Mouse (Mus musculus) forebrain, embryonic 10.5 days (tissue): ENCODE results near the gene Syngr2. TPM values are rescaled to one million over a fixed set of nuclear protein-coding genes. Genes with fewer than 3 reads are reported as not detected.

ENCODE experiments used
- DNase-seq: peaks from one replicate; pipeline ENCODE4 v3.0.0-alpha.2; 2017; ENCODE audit warnings: low spot score; ENCODE audit errors: extremely low spot score
- H3K27ac ChIP-seq: fragments of 300-500 bp; sonication (generic); 2 replicates; pipeline ENCODE4 v1.5.1; 2016; ENCODE audit warnings: mild to moderate bottlenecking
- H3K27me3 ChIP-seq: fragments of 300-500 bp; sonication (generic); 2 replicates; pipeline ENCODE4 v1.6.1; 2016; ENCODE audit warnings: mild to moderate bottlenecking; ENCODE audit not compliant: poor library complexity, severe bottlenecking
- H3K36me3 ChIP-seq: fragments of 300-500 bp; sonication (generic); replicated peaks from 2 replicates; pipeline ENCODE4 v1.6.1; 2016; ENCODE audit warnings: mild to moderate bottlenecking, moderate library complexity
- H3K4me1 ChIP-seq: fragments of 300-500 bp; sonication (generic); 2 replicates; pipeline ENCODE4 v1.6.1; 2016
- H3K4me3 ChIP-seq: fragments of 300-500 bp; sonication (generic); 2 replicates; pipeline ENCODE4 v1.5.1; 2016; ENCODE audit warnings: mild to moderate bottlenecking, moderate library complexity
- H3K9me3 ChIP-seq: fragments of 300-500 bp; sonication (generic); 2 replicates; pipeline ENCODE4 v1.6.1; 2016; ENCODE audit warnings: mild to moderate bottlenecking, moderate library complexity
- WGBS: fragments of 180-500 bp; shearing (Covaris S2); methylation state at CpG from one replicate; pipeline ENCODE4 v1.1.7; 2016; 5-methylcytosine and 5-hydroxymethylcytosine counted together
- polyA plus RNA-seq: library from polyadenylated mRNA; unstranded; fragments of >200 nt; fragmentation: Nextera tagmentation; extraction: Ambion mirVana; gene quantifications from 2 replicates; pipeline ENCODE4 v1.2.1, GENCODE M21; 2016

Syngr2 gene
- polyA plus RNA-seq, 1 experiment from 2014 or later: 38.0 TPM

GRCm38 (mm10) chr11:117775540-117775939 lies 33.9 kb upstream of the Syngr2 start:
- peaks cover 20% of the 10 kb centered on the region; the same call in 1 of the 2 replicates for H3K36me3 ChIP-seq
- 95% methylated on average over 11 of the region's 13 CpGs for WGBS
- peaks cover 27% of the 10 kb centered on the region for H3K27me3 ChIP-seq
- no peak for DNase-seq
- H3K4me3 ChIP-seq: no peak overlapping the region
- no peak overlapping the region for H3K27ac ChIP-seq
- H3K9me3 ChIP-seq: no peaks in the 10 kb centered on the region
- peaks cover 32% of the 10 kb centered on the region for H3K4me1 ChIP-seq

GRCm38 (mm10) chr11:117776085-117776792 lies 33.2 kb upstream of the Syngr2 start:
- Histone ChIP-seq H3K27ac (no peak overlapping the region), H3K4me3 (no peak overlapping the region), H3K27me3 (peaks cover 34% of the 10 kb centered on the region), H3K4me1 (peaks cover 39% of the 10 kb centered on the region), H3K36me3 (peaks cover 20% of the 10 kb centered on the region; the same call in 1 of the 2 replicates), H3K9me3 (no peaks in the 10 kb centered on the region)
- no peak for DNase-seq
- WGBS: 92% methylated on average over 14 of the region's 14 CpGs

- H3K4me1 ChIP-seq: peaks cover 48% of the 10 kb centered on the region
- no peak for DNase-seq
- no peak overlapping the region for H3K4me3 ChIP-seq
- no peaks in the 10 kb centered on the region for H3K9me3 ChIP-seq
- WGBS: 88% methylated on average over 5 of the region's 5 CpGs
- H3K27ac ChIP-seq: no peak overlapping the region
- peaks cover 15% of the 10 kb centered on the region; the same call in 1 of the 2 replicates for H3K36me3 ChIP-seq
- peaks cover 43% of the 10 kb centered on the region for H3K27me3 ChIP-seq
Measured at GRCm38 (mm10) chr11:117777111-117777510, 32.4 kb upstream of the Syngr2 start.

GRCm38 (mm10) chr11:117778031-117778430 lies 31.4 kb upstream of the Syngr2 start:
- Histone ChIP-seq H3K9me3 (no peaks in the 10 kb centered on the region), H3K27ac (no peak overlapping the region), H3K36me3 (peaks cover 13% of the 10 kb centered on the region; the same call in 1 of the 2 replicates), H3K4me1 (peaks cover 57% of the 10 kb centered on the region), H3K27me3 (peaks cover 52% of the 10 kb centered on the region), H3K4me3 (no peak overlapping the region)
- WGBS: 95% methylated on average over 11 of the region's 11 CpGs
- no peak for DNase-seq

- H3K4me1 ChIP-seq: peaks cover 65% of the 10 kb centered on the region
- peaks cover 9% of the 10 kb centered on the region; the same call in 1 of the 2 replicates for H3K36me3 ChIP-seq
- no peak for DNase-seq
- peaks cover 61% of the 10 kb centered on the region for H3K27me3 ChIP-seq
- H3K4me3 ChIP-seq: peak overlapping the region; percentile 55
- no peaks in the 10 kb centered on the region for H3K9me3 ChIP-seq
- WGBS: 67% methylated on average over 12 of the region's 12 CpGs
- H3K27ac ChIP-seq: peak overlapping the region; percentile 84
Measured at GRCm38 (mm10) chr11:117778851-117779433, 30.5 kb upstream of the Syngr2 start.

GRCm38 (mm10) chr11:117779434-117780198 lies 29.9 kb upstream of the Syngr2 start:
- Histone ChIP-seq H3K27ac (peak overlapping the region; percentile 84), H3K27me3 (peaks cover 68% of the 10 kb centered on the region), H3K36me3 (0 out of 2 replicates have a peak, but pooled peaks cover 7% of the 10 kb centered on the region), H3K4me3 (peak overlapping the region; percentile 55), H3K9me3 (no peaks in the 10 kb centered on the region), H3K4me1 (peaks cover 65% of the 10 kb centered on the region)
- peak; percentile 61 for DNase-seq
- whole genome bisulfite sequencing: 4% methylated on average over 38 of the region's 38 CpGs

- peak overlapping the region; percentile 84 for H3K27ac ChIP-seq
- H3K9me3 ChIP-seq: no peaks in the 10 kb centered on the region
- peaks cover 73% of the 10 kb centered on the region for H3K27me3 ChIP-seq
- peak overlapping the region; percentile 55 for H3K4me3 ChIP-seq
- DNase-seq: peak; percentile 28
- WGBS: 2% methylated on average over 17 of the region's 17 CpGs
- H3K4me1 ChIP-seq: peaks cover 65% of the 10 kb centered on the region
- H3K36me3 ChIP-seq: 0 out of 2 replicates have a peak, but pooled peaks cover 2% of the 10 kb centered on the region
Measured at GRCm38 (mm10) chr11:117780199-117780515, 29.3 kb upstream of the Syngr2 start.

GRCm38 (mm10) chr11:117780582-117781111 lies 28.8 kb upstream of the Syngr2 start:
- Histone ChIP-seq H3K4me1 (peaks cover 65% of the 10 kb centered on the region), H3K36me3 (0 out of 2 replicates have a peak, but pooled peaks cover 2% of the 10 kb centered on the region), H3K27ac (peak overlapping the region; percentile 84), H3K27me3 (peaks cover 78% of the 10 kb centered on the region), H3K4me3 (peak overlapping the region; percentile 55), H3K9me3 (no peaks in the 10 kb centered on the region)
- DNase-seq: peak; percentile 71
- WGBS: 2% methylated on average over 19 of the region's 19 CpGs

GRCm38 (mm10) chr11:117781199-117781821 lies 28.2 kb upstream of the Syngr2 start:
- no peak for DNase-seq
- peak overlapping the region; percentile 55 for H3K4me3 ChIP-seq
- H3K27ac ChIP-seq: peak overlapping the region; percentile 84
- 25% methylated on average over 18 of the region's 18 CpGs for WGBS
- H3K27me3 ChIP-seq: peaks cover 81% of the 10 kb centered on the region
- no peaks in the 10 kb centered on the region for H3K9me3 ChIP-seq
- 0 out of 2 replicates have a peak, but pooled peaks cover 2% of the 10 kb centered on the region for H3K36me3 ChIP-seq
- peaks cover 68% of the 10 kb centered on the region for H3K4me1 ChIP-seq

GRCm38 (mm10) chr11:117781993-117782704 lies 27.3 kb upstream of the Syngr2 start, which contains the start of the genes Tmc8 and Tmc6:
TSS of gene Tmc8 (plus strand) at chr11:117782076.
TSS of gene Tmc6 (minus strand) at chr11:117782198.
- DNase-seq: no peak
- Histone ChIP-seq H3K27me3 (peaks cover 81% of the 10 kb centered on the region), H3K4me1 (peaks cover 71% of the 10 kb centered on the region), H3K9me3 (no peaks in the 10 kb centered on the region), H3K27ac (peak within 1 kb of the TSS; percentile 84), H3K4me3 (peak within 1 kb of the TSS; percentile 55), H3K36me3 (0 out of 2 replicates have a peak, but pooled peaks cover 2% of the 10 kb centered on the region)
- 38% methylated on average over 24 of the region's 24 CpGs for WGBS

GRCm38 (mm10) chr11:117782705-117783034 lies 26.8 kb upstream of the Syngr2 start:
- peak overlapping the region; percentile 55 for H3K4me3 ChIP-seq
- H3K9me3 ChIP-seq: no peaks in the 10 kb centered on the region
- DNase-seq: no peak
- 0 out of 2 replicates have a peak, but pooled peaks cover 2% of the 10 kb centered on the region for H3K36me3 ChIP-seq
- WGBS: 50% methylated on average over 9 of the region's 9 CpGs
- peaks cover 81% of the 10 kb centered on the region for H3K27me3 ChIP-seq
- peaks cover 68% of the 10 kb centered on the region for H3K4me1 ChIP-seq
- peak overlapping the region; percentile 84 for H3K27ac ChIP-seq
